Mouse (Mus musculus) heart, postnatal 10 days (tissue): ENCODE data around the gene 2700097O09Rik. TPM values are rescaled to one million over a fixed set of nuclear protein-coding genes. Genes with fewer than 3 reads are reported as not detected.
A peak's percentile ranks its signal among the peaks of the same experiment; 100 is the strongest.
"Not testable (repeated sequence)": the region's sequence is repeated elsewhere in the genome, so short reads cannot be mapped to it uniquely, and the experiment has no call there.

ENCODE experiments used
- DNase-seq, 2 experiments: peaks; one replicate each; pipeline ENCODE4 v3.0.0; 2021
- intact Hi-C: fragments of 180-260 bp; cut with DNase I; formaldehyde crosslinking; loops from one replicate; pipeline ENCODE4 v1.15.1; 2025
- total RNA-seq, 2 experiments: library from RNA; stranded (reverse); gene quantifications; 2 replicates each; pipeline ENCODE4 v1.2.3; 2021

2700097O09Rik gene
- total RNA-seq, result 1 to 10 TPM; 7.9 to 8.1 TPM

- DNase-seq, result peak; percentile 96
- intact Hi-C loops, result not testable (repeated sequence)
Measured at GRCm38 (mm10) chr12:55079726-55080600, at the start of gene 2700097O09Rik, which contains the start of gene Srp54a. Gene 2700097O09Rik (minus strand): TSS chr12:55080110. Gene Srp54a (plus strand): TSS chr12:55080262.

- DNase-seq, intact Hi-C loops: not testable (repeated sequence)
Measured at GRCm38 (mm10) chr12:55124731-55125130, 44.8 kb upstream of the 2700097O09Rik start.

- DNase-seq, intact Hi-C loops: not testable (repeated sequence)
Measured at GRCm38 (mm10) chr12:55124242-55124641, 44.3 kb upstream of the 2700097O09Rik start, which contains the start of gene Fam177a. Gene Fam177a (plus strand): TSS chr12:55124469.

GRCm38 (mm10) chr12:55112616-55113015, 32.7 kb upstream of the 2700097O09Rik start:
- DNase-seq, intact Hi-C loops: not testable (repeated sequence)

GRCm38 (mm10) chr12:55092127-55092526, 12.2 kb upstream of the 2700097O09Rik start:
- intact Hi-C loops, DNase-seq: not testable (repeated sequence)

GRCm38 (mm10) chr12:55080601-55080942, 662 bp upstream of the 2700097O09Rik start:
- intact Hi-C loops, DNase-seq: not testable (repeated sequence)

- intact Hi-C loops, DNase-seq: not testable (repeated sequence)
Measured at GRCm38 (mm10) chr12:55078706-55079105, 1.2 kb downstream of the 2700097O09Rik start.

GRCm38 (mm10) chr12:55075296-55075695, 4.6 kb downstream of the 2700097O09Rik start:
- intact Hi-C loops, result no loop called here
- no peak for DNase-seq

GRCm38 (mm10) chr12:55073686-55074085, 6.2 kb downstream of the 2700097O09Rik start:
- intact Hi-C loops, result no loop called here

GRCm38 (mm10) chr12:55072495-55072894, 7.4 kb downstream of the 2700097O09Rik start:
- intact Hi-C loops, result no loop called here
- DNase-seq, result no peak

More at GRCm38 (mm10) chr12:55073686-55074085, 6.2 kb downstream of the 2700097O09Rik start:
- DNase-seq, result no peak

GRCm38 (mm10) chr12:55062141-55062540, 17.8 kb downstream of the 2700097O09Rik start:
- no peak for DNase-seq
- intact Hi-C loops, result no loop called here

GRCm38 (mm10) chr12:55061006-55061405, 18.9 kb downstream of the 2700097O09Rik start:
- no peak for DNase-seq
- intact Hi-C loops, result no loop called here

- intact Hi-C loops, result no loop called here
- DNase-seq, result no peak
Measured at GRCm38 (mm10) chr12:55060212-55060898, 19.6 kb downstream of the 2700097O09Rik start.

- DNase-seq, result no peak
- intact Hi-C loops, result no loop called here
Measured at GRCm38 (mm10) chr12:55059812-55060211, 20.1 kb downstream of the 2700097O09Rik start.

GRCm38 (mm10) chr12:55058865-55059615, 20.9 kb downstream of the 2700097O09Rik start:
- DNase-seq, result peak; percentile 53 to 61
- intact Hi-C loops, result no loop called here

- DNase-seq, result no peak
- intact Hi-C loops, result no loop called here
Measured at GRCm38 (mm10) chr12:55056703-55057102, 23.2 kb downstream of the 2700097O09Rik start.

- intact Hi-C loops, result no loop called here
Measured at GRCm38 (mm10) chr12:55054551-55055241, 25.2 kb downstream of the 2700097O09Rik start.

GRCm38 (mm10) chr12:55053267-55053666, 26.6 kb downstream of the 2700097O09Rik start:
- intact Hi-C loops, result no loop called here
- DNase-seq, result no peak

More at GRCm38 (mm10) chr12:55054551-55055241, 25.2 kb downstream of the 2700097O09Rik start:
- no peak for DNase-seq

- intact Hi-C loops, result no loop called here
- no peak for DNase-seq
Measured at GRCm38 (mm10) chr12:55051210-55052173, 28.4 kb downstream of the 2700097O09Rik start.
